ENCODE assay signal across 13 mouse cellular contexts in the genomic region with DNA sequence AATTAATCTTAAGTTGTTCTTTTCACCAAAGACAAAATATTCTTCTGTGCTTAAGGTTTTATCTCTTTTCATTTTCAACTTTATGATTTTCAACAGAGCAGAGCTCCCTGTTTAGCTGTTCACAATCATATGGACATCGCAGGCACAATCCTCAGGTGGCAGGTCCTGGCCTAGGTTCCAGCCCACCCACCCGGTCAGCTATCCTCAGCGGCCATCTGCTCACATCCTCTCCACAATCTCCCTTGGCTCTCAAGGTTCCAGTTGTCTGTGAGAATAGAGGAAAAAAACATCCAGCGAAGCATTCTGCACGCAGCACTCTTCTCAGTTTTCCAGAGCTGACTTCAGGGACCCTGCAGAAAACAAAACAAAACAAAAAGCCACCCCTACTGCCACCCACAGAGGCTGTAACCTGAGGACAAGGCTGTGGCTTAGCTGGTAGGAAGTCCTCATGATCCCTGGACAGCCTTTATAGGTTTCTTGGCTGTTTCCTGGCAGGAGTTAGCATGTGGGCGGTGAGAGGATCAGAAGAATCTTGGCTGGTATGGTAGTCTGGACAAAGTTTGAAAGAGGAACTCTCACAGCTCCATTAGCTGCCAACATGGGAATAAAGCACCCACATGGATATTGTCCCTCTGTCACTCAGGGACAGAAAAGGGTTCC. TPM values are rescaled to one million over a fixed set of nuclear protein-coding genes. Genes with fewer than 3 reads are reported as not detected.
DNase-seq lines count a peak whose midpoint lies in the region; ATAC-seq lines count a peak whose summit lies in the region.
"Had no signal": no experiment of that assay in that cellular context is flagged by ENCODE, and none has a peak within 500 bp of the region (broad histone marks: within the 10 kb centered on the region; RNA-seq: fewer than 3 reads in every experiment).

No protein-coding gene starts in this region.

- no peaks in the 10 kb centered on the region for H3K4me1 ChIP-seq in liver, embryonic 12.5 days
- H3K4me1 ChIP-seq: neural tube, embryonic 15.5 days; stomach, embryonic 15.5 days had no signal

- DNase-seq in kidney, adult 18-20 months, result peak; percentile 27
- DNase-seq in kidney, postnatal 14 days, result no peak
- peak; percentile 67 for DNase-seq in 3T3-L1 (ENCODE audit: low read depth, low spot score)
- peak; percentile 66 for DNase-seq in Muller cell, postnatal 12 days (ENCODE audit: inconsistent ontology term)
- peak; percentile 17 for DNase-seq in gastrocnemius, postnatal 10 days
- DNase-seq in thymus, postnatal 10 days (ENCODE audit: low spot score in 2 of 2), result no peak
- DNase-seq: cerebellum, adult 9-10 months had no signal

- no peak overlapping the region for H3K4me2 ChIP-seq in liver, embryonic 12.5 days
- H3K4me2 ChIP-seq: embryonic facial prominence, embryonic 13.5 days; limb, embryonic 12.5 days; neural tube, embryonic 15.5 days; stomach, embryonic 15.5 days had no signal

- H3K27me3 ChIP-seq in liver, embryonic 12.5 days (replicated peaks), result no peaks in the 10 kb centered on the region
- H3K27me3 ChIP-seq: embryonic facial prominence, embryonic 13.5 days; limb, embryonic 12.5 days; neural tube, embryonic 15.5 days; stomach, embryonic 15.5 days had no signal

- H3K36me3 ChIP-seq in liver, embryonic 12.5 days, result no peaks in the 10 kb centered on the region
- H3K36me3 ChIP-seq: embryonic facial prominence, embryonic 13.5 days; limb, embryonic 12.5 days; neural tube, embryonic 15.5 days; stomach, embryonic 15.5 days had no signal

- no peak overlapping the region for H3K9ac ChIP-seq in liver, embryonic 12.5 days
- H3K9ac ChIP-seq: embryonic facial prominence, embryonic 13.5 days; limb, embryonic 12.5 days; neural tube, embryonic 15.5 days; stomach, embryonic 15.5 days had no signal

- no peak for ATAC-seq in liver, embryonic 12.5 days
- ATAC-seq: midbrain, embryonic 16.5 days had no signal

- no peak overlapping the region for H3K4me3 ChIP-seq in liver, embryonic 12.5 days
- H3K4me3 ChIP-seq: embryonic facial prominence, embryonic 13.5 days; limb, embryonic 12.5 days; neural tube, embryonic 15.5 days; stomach, embryonic 15.5 days had no signal

- no peak overlapping the region for H3K27ac ChIP-seq in liver, embryonic 12.5 days
- H3K27ac ChIP-seq: embryonic facial prominence, embryonic 13.5 days; limb, embryonic 12.5 days; neural tube, embryonic 15.5 days; stomach, embryonic 15.5 days had no signal

- WGBS in liver, embryonic 12.5 days (ENCODE audit: insufficient replicate concordance), result 69% methylated on average over 6 of the region's 6 CpGs

- H3K9me3 ChIP-seq in liver, embryonic 12.5 days (replicated peaks), result no peaks in the 10 kb centered on the region
- H3K9me3 ChIP-seq: embryonic facial prominence, embryonic 13.5 days; limb, embryonic 12.5 days; neural tube, embryonic 15.5 days; stomach, embryonic 15.5 days had no signal

RNA-seq across cellular contexts. Expression of gene Fbxo48, which starts 15.5 kb away (rescaled TPM):
- total RNA-seq in gastrocnemius, postnatal 10 days (2021), result 1 to 10 TPM in 1 of 2 experiments, under 1 TPM in 1; 0.89 to 1.1 TPM
- polyA plus RNA-seq in liver, embryonic 12.5 days (2016; fragmentation: Nextera tagmentation; extraction: Ambion mirVana), result 2.5 and 3.2 TPM in 2 replicates

Comparison
In these comparisons a context has a peak if more than half of its experiments do, and no peak if none do; other contexts are left out.
1. DNase-seq: peak in kidney, adult 18-20 months (single experiment), 3T3-L1 (single experiment), Muller cell, postnatal 12 days (single experiment) and gastrocnemius, postnatal 10 days (single experiment); none in kidney, postnatal 14 days (single experiment) and thymus, postnatal 10 days (0 of 2).